Mouse (Mus musculus) CD4-positive, CD25-positive, alpha-beta regulatory T cell, adult 2 months (primary cell): Measurements from ENCODE around the gene Il11ra1.
"Not testable (repeated sequence)": the region's sequence is repeated elsewhere in the genome, so short reads cannot be mapped to it uniquely, and the experiment has no call there.

ENCODE experiments used
- DNase-seq: peaks from one replicate; pipeline ENCODE4 v3.0.0-alpha.2; 2012; ENCODE audit warnings: low read depth, low spot score

Gene Il11ra1

GRCm38 (mm10) chr4:41679291-41679690 lies 20.5 kb upstream of the Il11ra1 start:
- DNase-seq, result no peak

- DNase-seq, result no peak
Measured at GRCm38 (mm10) chr4:41681176-41681575, 18.6 kb upstream of the Il11ra1 start.

- DNase-seq, result no peak
Measured at GRCm38 (mm10) chr4:41681947-41682346, 17.8 kb upstream of the Il11ra1 start.

GRCm38 (mm10) chr4:41682789-41683188 lies 17.0 kb upstream of the Il11ra1 start:
- no peak for DNase-seq

- not testable (repeated sequence) for DNase-seq
Measured at GRCm38 (mm10) chr4:41683303-41683702, 16.5 kb upstream of the Il11ra1 start.

GRCm38 (mm10) chr4:41684131-41684930 lies 15.5 kb upstream of the Il11ra1 start:
- not testable (repeated sequence) for DNase-seq

- DNase-seq, result not testable (repeated sequence)
Measured at GRCm38 (mm10) chr4:41684931-41685453, 14.8 kb upstream of the Il11ra1 start.

GRCm38 (mm10) chr4:41685882-41686492 lies 13.8 kb upstream of the Il11ra1 start:
- DNase-seq, result not testable (repeated sequence)

GRCm38 (mm10) chr4:41688562-41688961 lies 11.2 kb upstream of the Il11ra1 start:
- not testable (repeated sequence) for DNase-seq

GRCm38 (mm10) chr4:41690014-41690413 lies 9.8 kb upstream of the Il11ra1 start:
- DNase-seq, result not testable (repeated sequence)

- DNase-seq, result not testable (repeated sequence)
Measured at GRCm38 (mm10) chr4:41693511-41693910, 6.3 kb upstream of the Il11ra1 start.

GRCm38 (mm10) chr4:41695800-41696199 lies 4.0 kb upstream of the Il11ra1 start:
- not testable (repeated sequence) for DNase-seq

- not testable (repeated sequence) for DNase-seq
Measured at GRCm38 (mm10) chr4:41696452-41696851, 3.3 kb upstream of the Il11ra1 start.

- DNase-seq, result peak; percentile 82
Measured at GRCm38 (mm10) chr4:41696930-41697841, 2.6 kb upstream of the Il11ra1 start, which contains the start of gene Cntfr. Cntfr (minus strand) TSS chr4:41697089.

GRCm38 (mm10) chr4:41698421-41699016 lies 1.3 kb upstream of the Il11ra1 start:
- not testable (repeated sequence) for DNase-seq

GRCm38 (mm10) chr4:41700224-41700623 lies 435 bp downstream of the Il11ra1 start:
- DNase-seq, result not testable (repeated sequence)

- not testable (repeated sequence) for DNase-seq
Measured at GRCm38 (mm10) chr4:41702226-41702625, 2.4 kb downstream of the Il11ra1 start.

- no peak for DNase-seq
Measured at GRCm38 (mm10) chr4:41704651-41705050, 4.9 kb downstream of the Il11ra1 start.

GRCm38 (mm10) chr4:41705922-41706754 lies 6.3 kb downstream of the Il11ra1 start:
- DNase-seq, result no peak

- peak; percentile 76 for DNase-seq
Measured at GRCm38 (mm10) chr4:41707011-41707535, 7.3 kb downstream of the Il11ra1 start.
